Mouse (Mus musculus) ZHBTc4 (cell line): Measurements from ENCODE around the gene Spdya.
"Not testable (repeated sequence)": the region's sequence is repeated elsewhere in the genome, so short reads cannot be mapped to it uniquely, and the experiment has no call there.

Experiments
- DNase-seq: peaks from one replicate; pipeline ENCODE4 v3.0.0-alpha.2; 2011; ENCODE audit warnings: low read depth, low spot score

Spdya gene

GRCm38 (mm10) chr17:71551757-71552451 is at the start of gene Spdya:
TSS of gene Spdya (plus strand) at chr17:71552061.
- peak; percentile 95 for DNase-seq

- no peak for DNase-seq
These were observed 45.0 kb upstream of the Spdya start for GRCm38 (mm10) chr17:71506832-71507231.

- DNase-seq: no peak
These were observed 41.6 kb upstream of the Spdya start for GRCm38 (mm10) chr17:71510297-71510696.

GRCm38 (mm10) chr17:71526302-71526708 is 25.6 kb upstream of the Spdya start:
- DNase-seq: no peak

GRCm38 (mm10) chr17:71526711-71527564 is 24.9 kb upstream of the Spdya start, which contains the start of gene Ndc80:
TSS of gene Ndc80 (minus strand) at chr17:71526857.
- peak; percentile 96 for DNase-seq

GRCm38 (mm10) chr17:71528042-71528441 is 23.8 kb upstream of the Spdya start:
- no peak for DNase-seq

GRCm38 (mm10) chr17:71535595-71535994 is 16.3 kb upstream of the Spdya start:
- DNase-seq: not testable (repeated sequence)

GRCm38 (mm10) chr17:71537164-71537563 is 14.7 kb upstream of the Spdya start:
- no peak for DNase-seq

- peak; percentile 25 for DNase-seq
These were observed 3.3 kb upstream of the Spdya start for GRCm38 (mm10) chr17:71548586-71548985.

GRCm38 (mm10) chr17:71551350-71551749 is 511 bp upstream of the Spdya start:
- no peak for DNase-seq

- peak; percentile 29 for DNase-seq
These were observed 1.0 kb downstream of the Spdya start for GRCm38 (mm10) chr17:71552901-71553300.

GRCm38 (mm10) chr17:71561631-71562030 is 9.8 kb downstream of the Spdya start:
- peak; percentile 35 for DNase-seq

GRCm38 (mm10) chr17:71579176-71579705 is 27.4 kb downstream of the Spdya start:
- DNase-seq: no peak

GRCm38 (mm10) chr17:71597881-71598658 is 46.2 kb downstream of the Spdya start:
- peak; percentile 66 for DNase-seq

GRCm38 (mm10) chr17:71598659-71599554 is 47.0 kb downstream of the Spdya start:
- DNase-seq: peak; percentile 94

- peak; percentile 99 for DNase-seq
These were observed 63.9 kb downstream of the Spdya start, which contains the start of gene Wdr43 for GRCm38 (mm10) chr17:71615638-71616318. TSS of gene Wdr43 (plus strand) at chr17:71615895.

GRCm38 (mm10) chr17:71616319-71617032 is 64.6 kb downstream of the Spdya start:
- peak; percentile 54 for DNase-seq

GRCm38 (mm10) chr17:71617033-71617362 is 65.1 kb downstream of the Spdya start:
- DNase-seq: peak; percentile 44

- DNase-seq: no peak
These were observed 66.1 kb downstream of the Spdya start for GRCm38 (mm10) chr17:71617974-71618373.
